Mouse (Mus musculus): ENCODE results near the gene Pnpla1.

DNA sequence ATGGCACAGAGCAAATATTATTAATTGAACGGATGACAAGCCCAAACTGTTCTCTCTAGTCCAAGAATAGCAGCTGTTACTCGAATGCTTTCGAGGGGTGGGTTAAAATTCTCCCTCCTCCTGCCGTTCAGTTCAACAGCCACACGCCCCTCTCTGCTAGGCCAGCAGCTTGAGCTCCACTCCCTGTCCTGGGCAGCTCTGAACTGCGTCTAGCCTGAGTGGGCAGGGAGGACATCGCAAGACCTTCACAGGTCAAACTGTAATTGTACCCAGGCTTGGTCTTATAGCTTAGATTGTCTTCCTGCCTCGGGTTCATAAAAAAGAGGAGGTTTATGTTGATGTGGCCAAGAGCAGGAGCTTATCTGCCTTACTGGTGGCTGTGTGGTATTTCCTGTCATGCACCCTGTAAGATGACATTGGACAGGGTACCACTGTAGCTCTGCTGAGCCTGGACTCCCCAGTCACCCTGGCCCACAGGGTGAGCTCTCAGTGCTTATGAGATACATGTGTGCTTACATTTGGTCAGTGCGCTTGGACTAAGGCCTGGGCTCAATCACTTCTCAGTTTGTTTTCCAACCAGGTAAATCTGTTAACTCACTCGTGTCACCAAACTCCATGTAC is 42.7 kb upstream of the Pnpla1 start:
- TF ChIP-seq CTCF (conservative IDR thresholded peaks at IDR 0.05; ENCODE audit: low read length) (no peak), POU5F1 (IDR thresholded peaks at IDR 0.05; ENCODE audit: borderline replicate concordance, low read length) (no peak)

All from E14TG2a.4 (cell line).